Mouse (Mus musculus) embryonic fibroblast, embryonic 13.5 days (primary cell): Measurements from ENCODE around the gene Slfnl1. TPM values are rescaled to one million over a fixed set of nuclear protein-coding genes. Genes with fewer than 3 reads are reported as not detected.

Experiments
- H3K27ac ChIP-seq: 2 replicates; pipeline ENCODE4 v1.5.1; 2012; ENCODE audit warnings: low read length, control low read depth, inconsistent platforms; ENCODE audit not compliant: insufficient read depth
- H3K4me1 ChIP-seq: 2 replicates; pipeline ENCODE4 v1.6.1; 2011; ENCODE audit warnings: low read length; ENCODE audit not compliant: control insufficient read depth, insufficient read depth
- H3K4me3 ChIP-seq: 2 replicates; pipeline ENCODE4 v1.5.1; 2011; ENCODE audit warnings: mild to moderate bottlenecking, control low read depth, low read length; ENCODE audit not compliant: insufficient read depth
- CTCF ChIP-seq: IDR thresholded peaks from 2 replicates; pipeline ENCODE4 v1.5.1; 2011; ENCODE audit warnings: mild to moderate bottlenecking, control low read depth, low read length, moderate library complexity, borderline replicate concordance; ENCODE audit not compliant: insufficient read depth
- POLR2A ChIP-seq: IDR thresholded peaks from 2 replicates; pipeline ENCODE4 v1.6.1; 2011; ENCODE audit warnings: low read depth, mild to moderate bottlenecking, control low read depth, low read length, moderate library complexity
- polyA plus RNA-seq: library from polyadenylated mRNA; stranded (reverse); fragments of >200 nt; gene quantifications from 2 replicates; pipeline ENCODE4 v1.2.4, GENCODE M21; 2011; ENCODE audit warnings: low read depth; ENCODE audit not compliant: missing spikeins, insufficient read length

Gene Slfnl1
- polyA plus RNA-seq, 1 experiment = 0.30 TPM

- H3K4me3 ChIP-seq = no peak overlapping the region
Measured at GRCm38 (mm10) chr4:120523092-120523491, 8.9 kb upstream of the Slfnl1 start.

GRCm38 (mm10) chr4:120528171-120528570 is 3.9 kb upstream of the Slfnl1 start:
- TF ChIP-seq POLR2A (no peak), CTCF (no peak)
- Histone ChIP-seq H3K27ac (no peak overlapping the region), H3K4me3 (no peak overlapping the region), H3K4me1 (no peaks in the 10 kb centered on the region)

More at GRCm38 (mm10) chr4:120523092-120523491, 8.9 kb upstream of the Slfnl1 start:
- TF ChIP-seq POLR2A (no peak), CTCF (no peak)
- no peak overlapping the region for H3K27ac ChIP-seq
- 0 out of 2 replicates have a peak, but pooled peaks cover 4% of the 10 kb centered on the region for H3K4me1 ChIP-seq

GRCm38 (mm10) chr4:120538664-120539063 is 6.6 kb downstream of the Slfnl1 start:
- Histone ChIP-seq H3K4me1 (no peaks in the 10 kb centered on the region), H3K27ac (no peak overlapping the region), H3K4me3 (no peak overlapping the region)
- TF ChIP-seq POLR2A (no peak), CTCF (no peak)

GRCm38 (mm10) chr4:120544896-120545295 is 12.9 kb downstream of the Slfnl1 start:
- H3K4me1 ChIP-seq = 0 out of 2 replicates have a peak, but pooled peaks cover 2% of the 10 kb centered on the region
- peak overlapping the region; percentile 79; the same call in 1 of the 2 replicates for H3K27ac ChIP-seq
- no peak overlapping the region for H3K4me3 ChIP-seq
- TF ChIP-seq POLR2A = no peak
- no peak for TF ChIP-seq CTCF

- Histone ChIP-seq H3K4me3 (no peak overlapping the region), H3K4me1 (no peaks in the 10 kb centered on the region), H3K27ac (no peak overlapping the region)
- TF ChIP-seq POLR2A (no peak), CTCF (no peak)
Measured at GRCm38 (mm10) chr4:120556592-120556991, 24.6 kb downstream of the Slfnl1 start.

- Histone ChIP-seq H3K4me1 (peaks cover 3% of the 10 kb centered on the region; the same call in 1 of the 2 replicates), H3K27ac (no peak overlapping the region), H3K4me3 (no peak overlapping the region)
- TF ChIP-seq POLR2A = no peak
- no peak for TF ChIP-seq CTCF
Measured at GRCm38 (mm10) chr4:120565726-120566125, 33.7 kb downstream of the Slfnl1 start.

GRCm38 (mm10) chr4:120568005-120568404 is 36.0 kb downstream of the Slfnl1 start:
- Histone ChIP-seq H3K4me3 (peak overlapping the region; percentile 56), H3K4me1 (peaks cover 8% of the 10 kb centered on the region), H3K27ac (peak overlapping the region; percentile 99)
- TF ChIP-seq CTCF (no peak), POLR2A (0 out of 2 replicates have a peak, but pooled peaks have one; percentile 27)

- H3K4me3 ChIP-seq = peak overlapping the region; percentile 89
- peaks cover 8% of the 10 kb centered on the region for H3K4me1 ChIP-seq
- TF ChIP-seq CTCF (no peak), POLR2A (no peak)
- H3K27ac ChIP-seq = peak overlapping the region; percentile 99
Measured at GRCm38 (mm10) chr4:120569025-120569424, 37.0 kb downstream of the Slfnl1 start.

GRCm38 (mm10) chr4:120569486-120570437 is 37.7 kb downstream of the Slfnl1 start, which contains the start of gene Ctps:
TSS of gene Ctps (minus strand) at chr4:120570276.
- Histone ChIP-seq H3K27ac (peak within 1 kb of the TSS; percentile 100), H3K4me1 (peaks cover 8% of the 10 kb centered on the region), H3K4me3 (peak within 1 kb of the TSS; percentile 89)
- TF ChIP-seq POLR2A (peak; percentile 93), CTCF (no peak)

GRCm38 (mm10) chr4:120570438-120571069 is 38.5 kb downstream of the Slfnl1 start:
- peak overlapping the region; percentile 100 for H3K27ac ChIP-seq
- H3K4me1 ChIP-seq = peaks cover 7% of the 10 kb centered on the region
- TF ChIP-seq CTCF (no peak), POLR2A (0 out of 2 replicates have a peak, but pooled peaks have one; percentile 48)
- peak overlapping the region; percentile 62 for H3K4me3 ChIP-seq
